Mouse (Mus musculus) T-helper 1 cell (primary cell): Measurements from ENCODE around the gene Zyx.

Experiments used
- in situ Hi-C: fragments of 300-600 bp; cut with MboI, MseI; formaldehyde crosslinking; loops from one replicate; pipeline ENCODE4 v1.15.1; 2025; ENCODE audit warnings: high pct_unique_total_duplicates

Gene Zyx

DNA sequence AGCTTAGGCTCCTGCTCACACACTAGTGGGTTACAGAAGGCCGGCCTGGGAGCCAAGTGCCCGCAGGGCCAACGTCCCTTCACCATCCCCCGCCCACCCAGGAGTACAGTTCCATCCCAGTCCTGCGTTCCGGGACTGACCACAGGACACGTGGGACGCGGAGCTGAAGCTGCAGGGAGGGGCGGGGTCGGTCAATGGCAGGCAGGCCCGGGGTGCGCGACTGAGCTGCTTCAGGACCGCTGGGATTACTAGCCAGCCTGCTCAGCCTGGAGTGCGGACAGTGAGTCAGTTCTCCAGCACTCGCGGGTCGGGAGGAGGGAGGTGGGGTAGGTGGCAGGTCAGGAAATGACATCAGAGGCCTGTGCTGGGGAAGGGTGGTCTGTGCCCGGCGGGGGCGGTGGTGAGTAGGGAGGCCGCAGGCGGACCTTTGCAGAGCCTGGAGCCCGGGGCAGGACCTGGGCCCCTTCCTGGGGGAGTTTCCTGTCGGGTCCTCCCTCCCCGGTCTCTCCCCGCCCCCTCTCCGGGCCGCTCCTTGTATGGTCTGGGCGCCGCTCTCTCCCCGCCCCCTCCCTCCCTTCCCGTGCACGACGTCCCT is at the start of gene Zyx:
Gene Zyx (plus strand): TSS at position 205 of the 595 bp plus-strand sequence.
- in situ Hi-C loops, result no loop called here

DNA sequence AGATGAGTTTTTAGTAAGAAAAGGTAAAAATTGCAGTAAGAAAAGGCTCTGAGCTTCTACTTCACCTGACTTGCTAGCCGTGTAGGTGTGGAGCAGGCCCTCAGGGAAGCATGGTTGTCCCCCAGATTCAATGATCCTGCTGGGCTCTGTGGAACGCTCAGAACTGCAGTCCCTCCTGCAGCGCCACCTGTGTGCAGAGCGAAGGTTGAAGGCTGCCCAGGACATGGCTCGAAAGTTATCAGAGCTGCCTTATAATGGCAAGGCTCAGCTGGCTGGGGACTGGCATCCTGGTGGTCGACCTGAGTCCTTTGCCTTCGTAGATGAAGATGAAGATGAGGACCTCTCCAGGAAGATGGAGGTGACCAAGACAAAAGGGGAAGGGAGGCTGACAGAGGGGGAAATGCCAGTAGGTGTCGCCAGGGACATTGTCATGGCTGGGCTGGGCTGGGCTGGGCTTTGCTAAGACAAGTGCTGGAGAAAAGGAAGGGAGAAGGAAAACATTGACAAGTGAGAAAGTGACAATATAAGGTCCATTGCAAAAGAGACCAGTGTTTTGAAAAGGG is 39.5 kb upstream of the Zyx start:
- in situ Hi-C loops, result loop anchor here (10.0 kb wide), 1 partner anchor 275 kb away; no protein-coding TSS in a partner anchor

DNA sequence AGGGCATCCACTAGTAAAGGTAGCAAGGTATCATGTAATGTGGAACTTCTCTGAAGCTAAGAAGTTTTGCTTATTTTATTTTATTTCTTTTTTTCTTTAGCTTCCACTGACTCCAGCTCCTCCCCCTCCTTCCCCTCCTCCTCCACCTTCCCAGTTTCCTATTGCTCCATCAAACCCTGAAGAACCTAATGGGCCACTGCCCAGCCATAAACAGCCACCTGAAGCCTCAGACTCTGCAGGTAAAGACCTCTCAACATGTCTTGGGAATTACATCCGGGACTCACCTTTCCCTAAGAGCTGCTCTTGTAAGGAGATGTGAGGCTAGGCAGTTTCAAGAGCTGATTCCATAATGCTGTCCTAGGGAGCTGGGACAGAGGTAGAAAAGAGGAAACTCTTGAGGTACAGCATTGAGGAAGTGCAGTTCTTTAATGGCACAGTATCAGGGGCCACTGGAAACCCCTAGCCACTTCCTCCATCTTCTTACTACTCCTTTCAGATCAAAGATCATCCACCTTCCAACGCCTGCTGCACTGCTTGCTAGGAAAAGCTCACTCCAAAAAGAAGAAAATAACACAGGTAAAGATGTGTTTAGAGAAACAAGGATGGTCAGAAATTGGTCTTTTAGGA is 38.9 kb upstream of the Zyx start:
- in situ Hi-C loops, result loop anchor here (10.0 kb wide), 1 partner anchor 274 kb away; no protein-coding TSS in a partner anchor

DNA sequence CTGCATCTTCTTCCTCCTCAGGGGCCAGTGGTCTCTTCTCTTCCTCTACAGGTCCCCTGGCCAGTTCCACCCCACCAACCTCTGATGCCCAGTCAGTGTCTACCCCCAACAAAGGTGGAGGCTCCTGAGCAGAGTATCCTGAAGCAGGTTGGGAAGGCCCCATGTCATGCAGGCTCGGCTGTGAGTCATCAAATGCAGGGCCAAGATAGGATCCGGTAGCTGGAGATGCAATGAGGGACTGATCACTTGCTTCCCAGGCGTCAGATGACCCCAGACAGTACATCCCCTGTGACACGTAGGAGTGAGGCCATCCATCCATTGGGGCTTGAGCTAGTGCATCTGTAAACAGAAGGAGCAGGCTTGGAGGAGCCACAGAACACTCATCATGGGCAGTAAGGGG is 31.1 kb upstream of the Zyx start:
- in situ Hi-C loops, result loop anchor here (10.0 kb wide), 1 partner anchor 267 kb away; no protein-coding TSS in a partner anchor

DNA sequence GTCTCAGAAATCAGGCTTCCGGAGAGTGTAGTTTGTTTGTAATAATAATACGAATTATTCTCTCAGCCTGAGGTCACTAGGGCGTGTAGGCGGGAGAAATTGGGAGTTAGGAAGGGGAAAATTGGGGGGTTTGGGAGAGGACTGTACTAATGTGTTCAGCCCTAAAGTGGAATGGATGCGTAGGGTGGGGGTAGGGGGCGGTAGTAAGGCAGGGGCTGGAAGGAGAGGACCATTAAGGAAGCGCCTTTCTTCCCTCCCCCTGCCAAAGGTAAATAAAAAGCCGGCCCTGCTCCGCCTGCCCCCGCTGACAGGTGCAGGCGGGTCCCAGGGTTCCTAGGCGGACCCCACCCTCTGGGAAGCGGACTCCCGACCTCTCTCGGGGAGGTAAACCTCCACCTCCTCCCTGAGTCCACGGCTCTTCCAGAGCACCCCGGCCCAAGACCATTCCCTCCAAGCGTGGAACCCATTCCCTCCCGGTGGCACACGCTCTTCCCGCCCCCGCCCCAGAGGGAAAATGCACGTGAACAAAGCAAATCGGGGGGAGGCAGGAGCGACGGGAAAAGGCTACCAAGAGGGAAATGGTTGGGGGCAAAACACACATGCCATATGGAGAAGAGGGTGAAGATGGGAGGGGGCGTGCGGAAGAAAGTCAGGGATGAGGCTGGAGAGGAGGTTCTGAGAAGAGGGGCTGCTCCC is 25.9 kb upstream of the Zyx start:
- in situ Hi-C loops, result loop anchor here (5.0 kb wide), 1 partner anchor 76 kb away; the partner anchor contains the start of gene Gstk1

DNA sequence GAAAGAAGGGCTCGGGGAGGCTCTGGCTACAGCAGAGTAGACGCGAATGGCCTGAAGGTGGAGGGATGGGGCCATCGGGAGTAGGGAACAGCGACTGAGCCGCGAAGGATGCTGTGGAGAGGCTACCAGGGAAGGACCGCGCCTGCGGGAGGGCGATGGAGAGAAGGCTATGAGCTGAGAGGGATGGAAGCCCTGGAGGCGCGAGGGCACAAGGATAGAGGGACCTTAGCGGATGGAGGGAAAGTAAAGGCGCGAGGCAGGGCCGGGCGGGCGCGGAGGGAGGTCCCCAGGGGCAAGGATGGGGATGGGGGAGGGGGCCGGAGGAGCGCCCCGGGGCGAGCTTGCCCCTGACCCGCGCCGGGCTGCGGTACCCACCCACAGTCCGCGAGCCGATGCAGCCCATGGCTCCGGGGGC is 25.4 kb upstream of the Zyx start:
- in situ Hi-C loops, result loop anchor here (5.0 kb wide), 1 partner anchor 77 kb away; the partner anchor contains the start of gene Gstk1

DNA sequence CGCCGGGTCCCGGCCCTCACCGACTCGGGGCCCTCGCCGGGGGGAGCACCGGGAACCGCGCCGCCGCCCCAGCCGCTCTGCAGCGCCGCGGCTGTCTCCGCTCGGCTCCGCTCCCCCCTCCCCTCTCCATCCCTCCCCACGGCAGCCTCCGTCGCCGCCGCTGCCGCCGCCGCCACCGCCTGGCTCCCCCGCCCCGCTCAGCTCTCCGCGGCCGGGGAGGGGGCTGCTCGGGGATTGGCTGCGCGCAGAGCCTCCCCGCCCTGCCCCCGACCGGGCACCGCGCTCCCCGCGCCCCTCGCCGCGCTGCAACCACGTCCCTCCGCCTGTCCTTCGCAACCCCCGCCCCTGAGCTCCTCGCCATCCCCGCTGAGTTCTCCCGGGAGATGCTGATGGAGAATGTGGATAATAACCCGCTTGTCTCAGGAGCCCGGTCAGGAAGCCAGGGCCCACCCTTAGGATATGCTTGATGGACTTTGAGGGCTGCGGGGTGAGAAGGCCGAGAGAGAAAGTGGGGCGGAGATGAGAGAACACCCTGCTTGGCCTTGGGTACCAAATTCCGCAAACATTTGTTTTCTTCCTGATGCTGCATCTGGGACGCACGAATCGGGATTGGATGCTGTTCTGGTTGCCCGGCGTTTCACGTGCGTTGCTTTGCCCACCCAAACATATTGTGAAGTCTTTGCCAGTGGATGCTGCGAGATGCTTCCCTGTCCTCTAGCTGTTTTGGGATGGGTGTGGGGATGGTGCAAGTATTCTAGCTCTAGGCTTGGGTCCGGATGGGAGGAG is 24.8 kb upstream of the Zyx start, which contains the start of gene Fam131b:
Gene Fam131b (minus strand): TSS at position 162 of the 786 bp plus-strand sequence.
- in situ Hi-C loops, result loop anchor here (5.0 kb wide), 1 partner anchor 77 kb away; the partner anchor contains the start of gene Gstk1

DNA sequence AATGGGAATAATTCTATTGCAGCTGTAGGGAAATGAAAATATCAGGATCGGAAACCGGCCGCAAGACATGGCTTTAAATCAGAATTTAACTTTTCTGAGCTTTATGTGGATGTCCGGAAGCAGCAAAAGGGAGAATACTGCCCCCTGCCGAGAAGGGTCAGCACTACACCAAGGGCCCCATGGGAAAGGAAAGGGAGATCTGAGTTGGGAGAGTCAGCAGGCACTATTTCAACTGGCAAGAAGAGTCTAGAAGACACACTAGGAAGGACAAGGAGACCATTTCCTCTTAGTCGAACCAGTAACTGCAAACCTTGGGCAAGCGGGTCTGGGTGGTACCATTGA is 24.2 kb upstream of the Zyx start:
- in situ Hi-C loops, result no loop called here

DNA sequence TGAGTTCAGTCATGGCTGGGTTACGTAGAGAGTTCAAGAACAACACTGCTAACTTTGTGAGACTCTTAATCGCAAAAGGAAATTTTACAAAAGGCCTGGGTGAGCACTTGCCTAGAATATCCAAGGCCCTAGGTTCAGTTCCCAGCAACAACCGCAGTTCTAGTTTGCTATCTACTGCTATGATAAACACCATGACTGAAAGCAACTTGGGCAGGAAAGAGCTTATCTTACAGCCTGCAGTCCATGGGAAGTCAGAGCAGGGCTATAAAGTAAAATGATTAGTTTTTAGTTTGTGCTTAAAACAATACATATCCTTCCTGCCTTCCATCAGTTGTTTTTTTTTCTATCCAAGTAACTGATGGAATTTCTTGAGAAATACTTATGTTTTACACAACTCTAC is 22.9 kb upstream of the Zyx start:
- in situ Hi-C loops, result no loop called here

DNA sequence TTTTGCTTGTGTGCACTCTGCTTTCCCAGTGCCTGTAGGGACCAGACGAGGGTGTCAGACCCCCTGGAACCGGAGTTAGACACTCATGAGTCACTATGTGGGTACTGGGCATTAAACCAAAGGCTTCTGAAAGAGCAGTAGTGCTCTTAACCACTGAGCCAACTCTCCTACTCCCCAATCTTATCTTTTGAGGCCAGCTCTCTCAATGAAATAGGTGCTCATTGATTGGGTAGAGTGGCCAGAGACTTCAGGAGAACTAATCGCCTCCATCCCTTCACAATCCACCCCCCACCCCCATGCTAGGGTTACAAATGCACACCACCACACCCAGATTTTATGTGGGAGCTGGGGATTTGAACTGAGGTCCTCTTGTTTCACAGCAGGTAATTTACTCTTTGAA is 20.7 kb upstream of the Zyx start:
- in situ Hi-C loops, result no loop called here

DNA sequence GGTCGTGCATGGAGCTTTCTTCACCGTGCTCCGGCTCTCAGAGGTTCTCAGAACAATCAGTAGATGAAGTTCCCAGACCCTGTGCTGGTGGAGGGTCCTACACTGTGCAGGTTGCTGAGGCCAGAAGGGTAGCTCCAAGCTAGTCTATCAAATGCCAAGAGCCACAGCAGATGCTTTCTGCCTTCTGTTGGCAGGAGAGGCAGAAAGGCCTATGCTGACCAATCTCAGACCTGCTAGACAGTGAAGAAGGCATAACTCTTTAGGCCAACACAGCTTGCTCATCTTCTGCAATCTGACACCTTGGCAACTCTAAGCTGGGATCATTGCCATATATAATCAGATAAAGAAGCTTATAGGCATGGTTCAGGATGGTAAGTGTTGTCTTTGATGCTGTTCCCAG is 19.2 kb upstream of the Zyx start:
- in situ Hi-C loops, result no loop called here

DNA sequence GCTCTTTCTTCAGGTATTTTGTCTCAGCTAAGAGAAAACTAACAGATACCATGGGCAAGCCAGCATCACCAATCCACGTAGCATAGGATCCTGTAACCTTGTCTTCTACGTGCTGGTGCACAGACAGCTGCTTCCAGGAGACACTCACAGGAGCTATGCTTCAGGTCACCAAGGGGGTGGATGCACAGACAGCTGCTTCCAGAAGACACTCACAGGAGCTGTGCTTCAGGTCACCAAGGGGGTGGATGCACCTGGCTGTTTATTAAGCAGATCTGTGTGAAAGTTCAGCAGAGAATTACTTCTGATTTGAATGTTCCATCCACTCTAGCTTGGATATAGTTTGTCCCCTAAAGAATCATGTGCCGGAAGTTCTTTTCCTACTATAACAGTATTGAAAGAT is 18.5 kb upstream of the Zyx start:
- in situ Hi-C loops, result no loop called here

DNA sequence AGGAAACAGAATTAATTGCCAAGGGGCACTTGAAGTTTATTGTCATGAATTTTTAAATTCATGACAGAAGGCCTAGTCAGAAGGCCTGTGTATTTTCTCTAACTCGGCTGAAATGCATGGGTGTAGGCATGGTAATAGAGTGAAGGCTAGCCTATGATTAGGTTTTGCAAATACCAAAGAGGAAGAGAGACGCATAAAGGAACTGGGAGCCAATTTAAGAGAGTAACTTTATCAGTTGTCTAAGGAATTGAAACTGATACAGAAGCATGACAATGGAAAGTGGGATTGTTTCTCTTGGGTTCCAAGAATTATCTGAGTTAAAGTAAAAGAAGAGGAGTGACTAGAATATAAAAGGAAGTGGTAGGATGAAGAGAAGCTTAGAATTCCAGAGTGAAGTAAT is 10.2 kb upstream of the Zyx start:
- in situ Hi-C loops, result no loop called here

DNA sequence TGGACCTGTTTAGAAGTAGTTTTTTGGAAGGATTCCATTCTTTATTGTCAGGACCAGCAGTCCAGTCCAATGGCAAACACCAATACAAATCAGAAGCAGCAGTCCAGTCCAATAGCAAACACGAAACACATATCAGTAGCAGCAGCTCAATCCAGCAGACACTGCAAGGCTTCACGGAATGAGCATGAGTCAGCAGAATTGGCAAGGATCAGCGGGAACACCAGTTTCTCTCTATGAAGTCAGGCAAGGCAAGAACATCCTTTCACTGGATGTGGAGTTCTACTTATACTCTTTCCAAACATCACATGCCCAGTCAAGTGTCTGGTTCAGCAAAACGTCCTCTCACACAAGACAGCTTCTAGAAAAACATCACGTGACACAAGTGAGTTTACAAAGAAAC is 9.4 kb upstream of the Zyx start:
- in situ Hi-C loops, result no loop called here

DNA sequence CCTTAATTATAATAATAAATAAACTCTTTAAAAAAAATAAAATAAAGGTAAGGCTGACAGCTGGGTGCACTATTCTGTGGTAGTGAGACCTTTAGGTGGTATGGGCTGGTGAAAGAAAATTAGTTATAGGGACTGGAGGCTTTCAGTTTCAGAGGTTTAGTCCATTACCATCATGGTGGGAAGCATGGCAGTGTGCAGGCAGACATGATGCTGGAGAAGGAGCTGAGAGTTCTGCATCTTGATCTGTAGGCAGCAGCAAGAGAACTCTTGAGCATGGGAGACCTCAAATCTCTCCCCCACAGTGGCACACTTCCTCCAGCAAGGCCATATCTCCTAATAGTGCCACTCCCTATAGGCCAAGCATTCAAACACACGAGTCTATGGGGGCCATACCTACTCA is 7.3 kb upstream of the Zyx start:
- in situ Hi-C loops, result no loop called here

DNA sequence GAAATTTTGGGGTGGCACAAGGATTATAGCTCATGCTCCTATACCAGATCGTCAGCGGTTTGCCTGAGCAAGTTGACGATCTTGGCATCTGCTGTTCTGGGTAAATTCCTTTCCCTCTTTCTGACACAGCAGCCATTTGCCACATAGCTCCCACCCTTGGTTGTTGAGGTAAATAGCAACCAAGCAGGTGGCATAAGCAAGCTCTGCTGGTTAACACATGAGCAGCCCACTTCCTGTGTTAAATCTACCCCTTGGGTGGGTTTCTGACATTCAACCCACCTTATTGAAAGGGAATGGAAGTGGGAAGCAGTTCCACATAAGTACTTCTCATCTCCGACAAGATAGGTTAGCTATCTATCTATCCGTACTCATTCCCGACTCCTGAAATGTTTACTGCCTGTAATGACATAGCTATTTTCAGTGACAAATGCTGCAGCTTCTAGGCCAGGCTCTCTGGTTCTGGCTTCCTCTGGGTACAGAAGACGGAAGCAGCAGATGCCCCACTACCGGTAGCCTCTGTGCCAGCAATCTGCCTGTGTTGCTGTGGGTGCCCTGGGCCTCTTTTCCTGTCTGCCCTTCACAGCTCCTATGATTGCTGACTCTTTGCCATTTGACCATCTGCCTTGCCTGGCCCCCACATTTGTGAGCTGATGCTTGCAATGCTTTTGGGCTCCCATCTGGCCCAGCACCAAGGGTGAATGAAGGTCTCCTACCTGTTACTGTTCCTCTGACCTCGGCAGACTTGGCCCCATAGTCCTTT is 5.9 kb upstream of the Zyx start:
- in situ Hi-C loops, result no loop called here

DNA sequence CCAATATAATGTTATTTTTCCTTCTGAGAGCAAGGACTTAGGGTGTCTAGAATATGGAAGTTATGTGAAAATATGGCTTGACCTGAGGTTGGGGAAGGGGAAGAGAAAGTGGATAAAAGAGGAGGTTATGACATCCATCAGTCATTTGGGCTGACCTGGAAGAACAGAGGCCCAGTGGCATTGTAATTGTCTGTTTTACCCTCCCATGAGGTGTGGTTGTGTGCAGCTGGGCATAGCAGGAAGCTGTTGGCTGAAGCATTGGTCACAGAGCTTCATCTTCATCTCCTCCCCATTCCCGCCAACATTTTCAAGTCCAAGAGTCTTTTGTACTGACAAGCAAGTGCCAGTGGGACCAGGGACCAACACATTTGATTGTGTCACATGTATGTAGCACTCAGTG is 5.2 kb upstream of the Zyx start:
- in situ Hi-C loops, result no loop called here

DNA sequence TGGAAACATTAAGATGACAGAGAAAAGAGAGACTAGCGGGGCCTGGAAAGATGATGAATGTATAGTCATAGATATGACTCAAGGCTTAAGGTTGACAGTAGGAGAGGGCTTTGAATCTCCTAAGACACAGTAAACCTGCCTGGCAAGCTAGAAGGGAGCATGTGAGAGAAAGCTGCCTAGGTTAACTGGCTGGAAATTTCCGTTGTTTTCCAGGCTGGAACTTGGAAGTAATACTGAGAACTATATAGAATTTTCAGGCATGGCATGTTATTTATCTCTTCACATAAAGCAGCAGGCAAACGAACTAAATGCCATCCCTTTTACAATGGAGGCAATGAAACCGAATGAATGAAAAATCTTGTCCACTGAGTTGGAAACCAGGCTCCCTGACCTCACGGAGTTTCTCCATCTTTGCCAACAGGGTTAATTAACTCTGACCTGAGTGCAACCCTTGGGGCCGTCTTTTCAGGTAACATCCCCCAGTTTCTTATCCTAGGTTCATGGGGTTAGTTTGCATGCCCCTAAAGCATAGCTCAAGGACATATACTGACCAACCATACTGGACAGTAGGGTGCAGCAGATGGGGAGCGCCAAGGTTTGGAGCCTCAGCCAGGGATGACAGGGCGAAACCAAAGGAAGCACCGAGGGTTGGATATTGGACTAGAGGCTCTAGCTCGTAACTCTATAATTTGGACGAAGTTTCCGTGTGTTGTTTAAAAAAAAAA is 987 bp upstream of the Zyx start:
- in situ Hi-C loops, result no loop called here

DNA sequence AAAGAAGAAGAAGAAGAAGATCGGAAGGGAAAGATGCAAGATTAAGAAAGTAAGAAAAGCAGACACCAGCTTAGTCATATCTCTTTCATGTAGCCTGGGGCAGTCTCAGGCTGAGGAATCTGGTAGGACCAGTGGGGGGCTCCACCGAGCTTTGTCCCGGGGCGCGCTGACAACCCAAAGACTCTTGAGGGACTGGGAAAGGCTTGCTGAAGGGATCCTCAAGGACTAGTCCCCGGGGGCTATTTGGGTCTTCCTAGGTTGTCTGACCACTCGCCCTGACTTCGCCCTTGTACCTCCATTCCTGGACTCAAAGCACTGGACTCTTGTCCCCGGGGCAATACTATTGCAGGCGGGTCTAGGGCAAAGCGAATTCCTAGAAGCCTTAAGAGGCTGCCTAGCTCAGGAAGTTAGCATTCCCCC is 414 bp upstream of the Zyx start:
- in situ Hi-C loops, result no loop called here
